Mouse (Mus musculus): Measurements from ENCODE around the gene Gm13090. TPM values are rescaled to one million over a fixed set of nuclear protein-coding genes. Genes with fewer than 3 reads are reported as not detected.

The Gm13090 gene
- polyA plus RNA-seq, 1 experiment = not detected

DNA sequence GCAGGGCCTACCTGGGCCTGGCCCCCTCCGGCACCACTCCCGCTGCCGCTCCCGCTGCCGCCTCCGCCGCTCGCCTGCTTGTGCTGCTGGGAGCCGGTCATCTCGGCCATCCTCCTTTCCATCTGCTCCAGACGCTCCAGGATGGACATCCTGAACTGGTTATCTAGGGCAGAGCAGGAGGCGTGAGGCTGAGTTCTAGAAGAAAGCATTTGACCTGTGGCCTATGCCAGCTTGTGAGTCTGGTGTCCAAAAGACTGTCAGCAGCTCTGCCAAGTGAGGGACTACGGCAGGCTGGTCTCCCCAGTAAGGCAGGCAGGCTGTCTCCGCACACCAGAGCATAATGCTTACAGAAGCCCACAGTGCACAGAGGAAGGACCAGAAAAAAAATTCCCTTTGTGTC lies 551 bp upstream of the Gm13090 start:
- Histone ChIP-seq H3K4me3 (replicated peaks; ENCODE audit: extremely low read depth, low read depth, low read length) (no peak overlapping the region), H3K4me1 (ENCODE audit: control insufficient read depth, insufficient read depth, low read length) (no peaks in the 10 kb centered on the region)
- TF ChIP-seq CTCF (IDR thresholded peaks at IDR 0.05; ENCODE audit: insufficient read depth, low read length) (no peak), POLR2A (IDR thresholded peaks at IDR 0.05; ENCODE audit: borderline replicate concordance, extremely low read depth, low read depth, low read length) (no peak)
- no peak for DNase-seq
- 87% methylated on average over 14 of the region's 14 CpGs for WGBS

DNA sequence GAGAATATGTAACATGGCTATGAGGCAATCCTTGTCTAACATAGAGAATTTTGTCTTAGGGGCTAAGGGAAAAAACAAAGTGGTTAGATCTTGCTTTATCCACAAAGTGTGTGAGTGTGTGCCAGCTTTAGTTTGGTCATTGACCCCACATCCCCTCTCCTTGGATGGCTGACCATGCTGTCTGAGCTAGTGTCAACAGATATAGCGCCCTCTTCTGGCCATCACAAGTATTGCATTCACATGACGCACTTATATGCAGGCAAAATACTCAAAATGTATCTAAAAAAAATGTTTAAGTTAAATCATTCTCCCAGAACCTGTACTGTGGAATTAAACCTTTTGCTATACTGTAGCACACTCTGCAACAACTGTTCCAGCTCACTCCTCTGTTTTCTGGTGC lies 5.8 kb downstream of the Gm13090 start:
- 44% methylated on average over 2 of the region's 2 CpGs for WGBS
- no peak for DNase-seq
- no peaks in the 10 kb centered on the region for H3K4me1 ChIP-seq (ENCODE audit: control insufficient read depth, insufficient read depth, low read length)
- TF ChIP-seq CTCF (IDR thresholded peaks at IDR 0.05; ENCODE audit: insufficient read depth, low read length) = peak; percentile 37; the same call in 1 of the 2 replicates
- TF ChIP-seq POLR2A (IDR thresholded peaks at IDR 0.05; ENCODE audit: borderline replicate concordance, extremely low read depth, low read depth, low read length) = no peak
- H3K4me3 ChIP-seq (replicated peaks; ENCODE audit: extremely low read depth, low read depth, low read length) = no peak overlapping the region

DNA sequence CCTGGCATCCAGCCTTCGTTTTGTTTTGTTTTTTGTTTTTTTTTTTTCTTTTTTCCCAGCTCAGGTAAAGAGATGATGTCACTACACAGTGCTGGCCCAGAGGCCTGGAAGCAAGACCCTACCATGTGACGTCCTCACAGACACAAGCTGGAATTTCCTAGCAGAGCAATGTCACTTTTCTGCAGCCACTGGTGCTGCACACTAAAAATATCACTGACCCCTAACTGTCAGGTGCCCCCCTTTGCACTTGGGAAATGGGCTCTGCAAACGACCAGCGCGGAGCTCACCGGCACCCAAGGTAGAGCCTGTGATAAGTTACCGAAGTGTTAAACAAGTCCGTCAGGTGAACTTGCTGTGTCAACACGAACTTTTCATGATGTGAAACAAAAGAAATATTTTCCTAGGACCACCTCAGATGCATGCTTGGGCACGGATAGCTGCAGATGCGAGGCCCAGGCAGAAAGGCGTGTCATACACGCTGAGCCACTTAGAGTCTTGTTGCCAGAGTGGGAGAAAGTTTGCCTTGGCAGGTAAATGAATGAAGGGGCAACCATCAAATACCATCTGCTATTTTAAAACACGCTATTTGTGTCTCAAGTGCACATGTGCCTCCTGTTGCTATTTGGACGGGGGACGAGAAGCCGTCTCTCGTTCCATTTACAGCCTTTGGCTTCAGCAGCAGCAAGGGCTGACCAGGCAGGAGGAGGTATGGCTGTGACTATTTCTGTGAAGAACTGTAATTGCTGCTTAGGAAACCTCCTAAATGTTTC lies 7.1 kb downstream of the Gm13090 start:
- Histone ChIP-seq H3K4me1 (ENCODE audit: control insufficient read depth, insufficient read depth, low read length) (no peaks in the 10 kb centered on the region), H3K4me3 (replicated peaks; ENCODE audit: extremely low read depth, low read depth, low read length) (no peak overlapping the region)
- DNase-seq = no peak
- TF ChIP-seq POLR2A (IDR thresholded peaks at IDR 0.05; ENCODE audit: borderline replicate concordance, extremely low read depth, low read depth, low read length) (no peak), CTCF (IDR thresholded peaks at IDR 0.05; ENCODE audit: insufficient read depth, low read length) (no peak)
- 65% methylated on average over 18 of the region's 18 CpGs for WGBS

DNA sequence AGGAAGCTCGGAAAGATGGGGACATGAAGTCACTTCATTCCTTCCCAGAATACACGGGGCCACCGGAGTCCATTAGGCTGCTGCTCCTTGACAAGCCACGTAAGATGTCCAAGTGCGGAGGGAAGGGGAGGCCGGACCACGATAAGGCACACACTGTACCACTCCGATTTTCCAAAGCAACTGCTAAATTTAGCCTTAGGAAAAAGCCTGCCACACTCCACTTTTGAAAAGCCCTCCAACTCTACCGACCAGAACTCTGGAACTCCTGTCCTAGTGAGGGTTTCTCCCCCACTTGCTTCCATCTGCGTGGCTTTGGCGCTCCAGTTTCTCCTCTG lies 7.7 kb downstream of the Gm13090 start:
- TF ChIP-seq POLR2A (IDR thresholded peaks at IDR 0.05; ENCODE audit: borderline replicate concordance, extremely low read depth, low read depth, low read length) (no peak), CTCF (IDR thresholded peaks at IDR 0.05; ENCODE audit: insufficient read depth, low read length) (no peak)

DNA sequence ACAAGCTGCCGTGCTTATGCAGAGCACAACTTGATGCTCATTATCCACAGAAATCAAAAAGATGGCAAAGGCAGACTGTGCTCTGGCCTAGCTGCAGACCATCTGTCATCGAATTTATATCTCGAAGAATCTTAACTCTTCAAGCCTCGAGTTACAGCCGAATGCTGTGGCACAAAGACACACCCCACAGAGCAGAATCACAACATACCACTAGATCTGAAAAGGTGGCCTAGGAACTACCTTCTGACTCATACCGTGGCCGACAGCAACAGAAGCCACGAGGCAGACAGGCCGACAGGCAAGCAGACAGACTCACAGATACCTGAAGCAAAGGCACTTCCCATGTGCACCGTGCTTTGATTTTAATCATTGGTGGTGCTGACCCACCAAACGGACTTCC lies 14.3 kb downstream of the Gm13090 start:
- Histone ChIP-seq H3K4me1 (ENCODE audit: control insufficient read depth, insufficient read depth, low read length) (no peaks in the 10 kb centered on the region), H3K4me3 (replicated peaks; ENCODE audit: extremely low read depth, low read depth, low read length) (no peak overlapping the region)
- TF ChIP-seq CTCF (IDR thresholded peaks at IDR 0.05; ENCODE audit: insufficient read depth, low read length) (no peak), POLR2A (IDR thresholded peaks at IDR 0.05; ENCODE audit: borderline replicate concordance, extremely low read depth, low read depth, low read length) (no peak)
- DNase-seq = no peak
- WGBS = 82% methylated on average over 11 of the region's 11 CpGs

More for the DNA sequence above, 7.7 kb downstream of the Gm13090 start:
- DNase-seq = no peak
- WGBS = 64% methylated on average over 11 of the region's 11 CpGs
- H3K4me3 ChIP-seq (replicated peaks; ENCODE audit: extremely low read depth, low read depth, low read length) = no peak overlapping the region
- H3K4me1 ChIP-seq (ENCODE audit: control insufficient read depth, insufficient read depth, low read length) = no peaks in the 10 kb centered on the region

DNA sequence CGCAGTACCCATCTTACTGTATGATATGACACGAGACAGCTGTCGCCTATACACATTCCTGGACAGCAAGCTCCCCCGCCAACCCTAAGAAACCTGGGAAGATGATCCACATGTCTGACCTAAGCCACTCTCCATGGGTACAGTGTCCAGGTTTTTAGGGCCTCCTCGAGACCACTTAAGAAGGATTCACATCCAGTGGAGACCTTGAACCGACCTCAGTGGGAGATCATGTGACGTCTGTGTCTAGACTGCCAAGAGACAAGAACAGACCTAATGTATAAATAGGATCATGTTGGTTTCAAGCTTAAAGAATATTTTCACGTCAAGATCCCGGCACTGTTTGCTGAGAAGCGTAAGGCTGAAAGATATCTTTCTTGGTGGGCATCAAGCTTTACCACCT lies 14.8 kb downstream of the Gm13090 start:
- no peak for DNase-seq
- H3K4me1 ChIP-seq (ENCODE audit: control insufficient read depth, insufficient read depth, low read length) = no peaks in the 10 kb centered on the region
- 75% methylated on average over 10 of the region's 10 CpGs for WGBS
- no peak for TF ChIP-seq CTCF (IDR thresholded peaks at IDR 0.05; ENCODE audit: insufficient read depth, low read length)
- no peak for TF ChIP-seq POLR2A (IDR thresholded peaks at IDR 0.05; ENCODE audit: borderline replicate concordance, extremely low read depth, low read depth, low read length)
- no peak overlapping the region for H3K4me3 ChIP-seq (replicated peaks; ENCODE audit: extremely low read depth, low read depth, low read length)

DNA sequence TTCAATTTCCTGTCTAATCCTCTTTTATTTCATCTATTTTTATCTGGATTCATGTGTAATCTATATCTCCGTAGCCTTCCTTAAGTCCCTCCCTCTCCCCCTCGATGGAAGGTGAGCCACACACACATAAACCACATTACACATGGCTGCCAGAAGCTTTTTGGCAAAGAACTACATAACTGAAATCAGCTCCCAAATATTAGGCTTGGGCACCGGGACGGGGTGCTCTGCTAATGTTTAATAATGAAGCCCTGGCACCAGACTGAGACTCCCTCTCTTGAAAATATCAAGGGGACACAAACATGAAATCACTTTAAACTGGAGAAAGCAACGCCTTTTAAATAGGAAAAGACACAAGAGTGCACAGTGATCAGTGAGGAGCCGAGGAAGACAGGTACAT lies 16.5 kb downstream of the Gm13090 start:
- DNase-seq = no peak
- WGBS = 63% methylated on average over 6 of the region's 6 CpGs
- TF ChIP-seq CTCF (IDR thresholded peaks at IDR 0.05; ENCODE audit: insufficient read depth, low read length) (no peak), POLR2A (IDR thresholded peaks at IDR 0.05; ENCODE audit: borderline replicate concordance, extremely low read depth, low read depth, low read length) (no peak)
- Histone ChIP-seq H3K4me1 (ENCODE audit: control insufficient read depth, insufficient read depth, low read length) (no peaks in the 10 kb centered on the region), H3K4me3 (replicated peaks; ENCODE audit: extremely low read depth, low read depth, low read length) (no peak overlapping the region)

DNA sequence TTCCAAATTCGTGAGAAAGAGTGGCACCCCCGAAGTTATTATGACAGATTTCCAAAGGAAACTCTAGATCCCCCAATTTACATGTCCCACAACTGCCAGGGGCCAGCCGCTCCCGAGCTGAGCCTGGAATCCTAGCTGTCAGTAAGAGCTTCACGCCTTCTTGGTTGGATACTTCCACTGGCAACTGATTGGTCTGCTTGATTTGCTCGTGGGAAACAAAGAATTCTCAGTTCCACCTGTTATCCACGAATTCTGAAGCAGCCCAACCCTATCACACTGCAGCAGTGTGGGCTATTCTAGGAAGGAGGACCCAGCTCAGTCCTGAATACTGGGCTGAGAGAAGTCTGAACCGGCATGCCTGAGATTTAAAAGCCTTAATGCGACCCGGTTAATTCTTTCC lies 17.1 kb downstream of the Gm13090 start:
- no peaks in the 10 kb centered on the region for H3K4me1 ChIP-seq (ENCODE audit: control insufficient read depth, insufficient read depth, low read length)
- WGBS = 36% methylated on average over 10 of the region's 10 CpGs
- no peak for DNase-seq
- TF ChIP-seq POLR2A (IDR thresholded peaks at IDR 0.05; ENCODE audit: borderline replicate concordance, extremely low read depth, low read depth, low read length) (no peak), CTCF (IDR thresholded peaks at IDR 0.05; ENCODE audit: insufficient read depth, low read length) (no peak)
- H3K4me3 ChIP-seq (replicated peaks; ENCODE audit: extremely low read depth, low read depth, low read length) = no peak overlapping the region

DNA sequence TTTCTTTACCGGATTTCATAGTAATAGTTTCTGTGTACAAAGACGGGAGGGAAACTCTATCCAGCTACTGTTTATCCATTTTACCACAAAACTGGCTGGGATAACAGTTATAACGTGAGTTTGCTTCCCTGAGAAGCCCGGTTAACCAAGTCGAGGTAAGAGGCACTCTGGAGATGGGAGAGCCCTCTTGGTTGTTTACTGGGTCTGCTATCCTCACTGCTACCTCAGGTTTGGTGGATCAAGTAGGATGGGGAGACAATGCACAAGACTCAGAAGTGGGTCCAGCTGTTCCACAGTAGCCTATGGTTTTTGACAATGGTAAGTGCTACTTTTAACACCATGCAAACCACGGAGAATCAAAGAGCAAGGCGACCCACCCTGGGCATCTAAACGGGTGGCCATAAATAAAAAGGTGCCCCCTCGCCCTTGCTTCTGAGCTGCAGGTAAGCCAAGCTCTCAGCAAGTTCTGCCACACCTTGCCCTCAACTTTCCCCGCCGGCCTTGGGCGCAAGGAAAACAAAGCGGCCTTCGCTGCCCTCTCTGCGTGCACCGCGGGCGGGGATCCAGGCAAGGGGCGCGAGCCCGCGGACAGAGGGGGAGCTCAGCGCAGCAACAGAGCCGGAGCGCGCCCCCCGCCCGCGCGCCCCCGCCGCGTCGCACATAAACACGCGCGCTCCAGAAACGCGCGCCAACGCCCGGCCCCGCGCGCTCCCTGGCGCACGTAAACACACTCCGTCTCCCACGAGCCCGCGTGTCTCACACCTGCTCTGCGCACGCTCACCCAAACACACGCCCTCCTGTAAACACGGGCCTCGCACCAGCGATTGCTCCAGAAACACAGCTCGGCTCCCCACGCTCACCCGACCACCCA lies 18.0 kb downstream of the Gm13090 start:
- 3% methylated on average over 60 of the region's 60 CpGs for WGBS
- DNase-seq = no peak
- no peak for TF ChIP-seq POLR2A (IDR thresholded peaks at IDR 0.05; ENCODE audit: borderline replicate concordance, extremely low read depth, low read depth, low read length)
- no peak for TF ChIP-seq CTCF (IDR thresholded peaks at IDR 0.05; ENCODE audit: insufficient read depth, low read length)
- Histone ChIP-seq H3K4me1 (ENCODE audit: control insufficient read depth, insufficient read depth, low read length) (no peaks in the 10 kb centered on the region), H3K4me3 (replicated peaks; ENCODE audit: extremely low read depth, low read depth, low read length) (peak overlapping the region; percentile 22)

Data from lung, adult 2 months (tissue).